Mouse (Mus musculus): Measurements from ENCODE around the gene Klhdc8a.

DNA sequence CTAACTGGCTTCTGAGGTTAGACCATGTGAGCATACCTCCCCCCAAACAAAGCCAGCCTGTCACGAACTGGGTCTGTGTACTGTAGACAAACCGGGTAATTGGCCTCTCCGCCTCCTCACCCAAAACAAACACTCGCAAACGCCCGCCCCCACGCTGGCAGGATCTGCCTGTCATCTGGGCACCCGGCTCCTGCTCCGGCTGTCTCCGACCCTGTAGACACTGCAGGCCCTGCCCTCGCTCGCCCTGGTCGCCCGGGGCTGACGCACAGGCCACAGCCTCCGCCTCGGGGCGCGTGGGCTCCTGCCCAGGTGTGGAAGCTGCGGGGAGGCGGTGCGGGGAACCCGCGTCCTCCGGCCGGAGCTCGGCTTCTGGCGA lies at the start of gene Klhdc8a:
- TF ChIP-seq POLR2A (IDR thresholded peaks at IDR 0.05; ENCODE audit: low read depth, low read length) (no peak), CTCF (IDR thresholded peaks at IDR 0.05; ENCODE audit: extremely low read depth, insufficient read length, insufficient replicate concordance, low read depth, low read length) (no peak)
